Mouse (Mus musculus): ENCODE measurements around the gene Tanc1.

Gene Tanc1

DNA sequence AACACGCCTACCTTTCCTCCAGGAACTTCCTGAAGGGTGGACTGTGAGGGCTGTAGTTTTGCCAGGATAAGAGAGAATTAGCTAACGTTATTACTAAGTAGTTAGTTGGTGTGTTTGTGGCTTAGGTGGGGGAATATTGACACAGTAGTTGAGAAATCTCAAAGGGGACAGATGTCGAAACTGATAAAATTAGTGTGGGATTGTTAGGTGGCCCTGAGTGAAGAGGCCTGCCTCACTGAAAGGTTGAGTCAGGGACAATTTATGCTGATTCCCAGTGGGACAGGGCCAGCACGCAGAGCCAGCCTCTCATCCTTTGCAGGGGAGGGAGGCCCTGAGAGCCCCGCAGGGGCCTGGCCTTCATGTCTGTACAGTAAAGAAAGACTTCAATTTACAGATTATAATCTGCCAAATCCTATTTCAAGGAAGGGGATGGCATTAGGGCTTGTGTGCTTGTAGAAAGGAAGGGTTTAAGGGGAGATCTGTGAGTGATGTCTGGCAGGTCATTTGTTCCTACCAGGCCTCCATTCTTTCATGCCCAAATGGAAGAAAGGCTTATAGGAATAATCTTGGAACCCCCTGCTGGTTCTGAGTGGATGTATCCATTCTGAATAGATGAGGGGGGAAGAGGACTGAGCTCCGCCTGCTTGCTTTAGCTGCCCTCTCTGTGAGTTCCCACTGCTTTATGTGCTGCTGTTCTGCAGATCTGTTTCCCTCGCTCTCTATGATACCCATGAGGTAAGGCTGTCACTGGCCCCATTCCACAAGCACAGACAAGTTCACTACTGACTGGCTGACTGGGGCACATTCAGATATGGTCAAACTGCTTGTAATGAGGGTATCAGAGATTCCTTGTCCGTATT, 41.7 kb downstream of the Tanc1 start:
- DNase-seq (ENCODE audit: low read depth, low spot score), result no peak
- H3K36me3 ChIP-seq (ENCODE audit: control insufficient read depth, insufficient read depth, low read length, poor library complexity, severe bottlenecking), result no peaks in the 10 kb centered on the region
- no peaks in the 10 kb centered on the region for H3K27me3 ChIP-seq (ENCODE audit: control insufficient read depth, insufficient read depth, low read length, poor library complexity, severe bottlenecking)

DNA sequence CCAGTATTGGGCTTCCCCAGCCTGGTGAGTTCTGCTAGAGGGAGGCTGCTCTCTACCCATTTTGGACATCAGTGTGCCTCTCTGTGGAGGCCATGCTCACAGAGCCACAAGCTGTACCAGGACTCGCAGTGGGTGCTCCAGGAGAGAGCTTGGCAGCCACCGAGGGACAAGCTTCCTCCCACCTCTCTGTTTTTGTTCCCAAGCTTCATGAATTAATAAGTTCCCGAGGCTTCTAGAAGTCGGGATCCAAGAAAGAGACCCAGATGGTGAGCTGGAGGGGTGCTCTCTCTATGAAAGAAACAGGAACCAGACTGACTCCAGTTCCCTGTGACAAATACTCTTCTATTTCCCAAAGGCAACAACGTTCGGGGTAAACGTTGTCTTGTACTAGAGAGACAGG, 43.6 kb downstream of the Tanc1 start:
- Histone ChIP-seq H3K36me3 (ENCODE audit: control insufficient read depth, insufficient read depth, low read length, poor library complexity, severe bottlenecking) (no peaks in the 10 kb centered on the region), H3K27me3 (ENCODE audit: control insufficient read depth, insufficient read depth, low read length, poor library complexity, severe bottlenecking) (no peaks in the 10 kb centered on the region)
- no peak for DNase-seq (ENCODE audit: low read depth, low spot score)

DNA sequence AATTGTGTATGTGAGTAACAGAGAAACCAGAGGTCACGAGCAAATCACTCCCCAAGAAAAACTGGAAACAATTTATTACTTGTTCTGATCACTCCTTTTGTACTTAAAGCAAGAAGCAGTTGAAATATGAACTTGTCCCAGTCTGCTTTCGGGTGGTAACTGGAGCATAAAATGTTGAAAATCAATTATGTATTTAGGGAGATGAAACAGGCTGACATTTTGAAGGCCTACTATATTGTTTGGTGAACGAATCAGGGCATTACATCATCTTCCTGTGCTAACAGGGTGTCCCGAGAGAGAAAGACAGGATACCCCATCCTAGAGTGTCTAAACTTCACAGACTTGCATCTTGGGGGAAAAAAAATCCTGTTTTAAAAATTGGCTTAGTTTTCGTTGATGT, 44.8 kb downstream of the Tanc1 start:
- no peak for DNase-seq (ENCODE audit: low read depth, low spot score)
- Histone ChIP-seq H3K27me3 (ENCODE audit: control insufficient read depth, insufficient read depth, low read length, poor library complexity, severe bottlenecking) (no peaks in the 10 kb centered on the region), H3K36me3 (ENCODE audit: control insufficient read depth, insufficient read depth, low read length, poor library complexity, severe bottlenecking) (no peaks in the 10 kb centered on the region)

DNA sequence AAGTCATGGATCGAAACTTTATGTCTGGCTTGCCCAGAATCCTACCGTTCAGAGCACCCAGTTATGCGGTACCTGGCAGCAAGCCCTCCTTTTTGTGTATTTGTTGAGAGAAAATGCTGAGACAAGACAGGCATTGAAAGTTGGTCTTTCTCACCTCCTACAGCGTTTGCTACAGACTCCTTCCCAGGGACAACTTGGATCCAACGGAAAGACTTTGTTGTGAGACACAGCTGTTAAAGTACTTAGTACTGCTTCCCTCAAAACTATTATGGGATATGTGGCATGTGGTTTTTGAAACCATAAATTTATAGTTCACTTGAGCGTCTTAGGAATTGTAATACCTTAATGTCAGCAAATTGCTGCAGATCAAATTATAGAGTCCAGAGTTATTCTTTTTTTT, 47.8 kb downstream of the Tanc1 start:
- H3K27me3 ChIP-seq (ENCODE audit: control insufficient read depth, insufficient read depth, low read length, poor library complexity, severe bottlenecking), result no peaks in the 10 kb centered on the region
- no peak for DNase-seq (ENCODE audit: low read depth, low spot score)
- H3K36me3 ChIP-seq (ENCODE audit: control insufficient read depth, insufficient read depth, low read length, poor library complexity, severe bottlenecking), result no peaks in the 10 kb centered on the region

- no peak for DNase-seq (ENCODE audit: low read depth, low spot score)
- no peaks in the 10 kb centered on the region for H3K27me3 ChIP-seq (ENCODE audit: control insufficient read depth, insufficient read depth, low read length, poor library complexity, severe bottlenecking)
- no peaks in the 10 kb centered on the region for H3K36me3 ChIP-seq (ENCODE audit: control insufficient read depth, insufficient read depth, low read length, poor library complexity, severe bottlenecking)
These were observed 49.3 kb downstream of the Tanc1 start for GRCm38 (mm10) chr2:59660891-59661805.

DNA sequence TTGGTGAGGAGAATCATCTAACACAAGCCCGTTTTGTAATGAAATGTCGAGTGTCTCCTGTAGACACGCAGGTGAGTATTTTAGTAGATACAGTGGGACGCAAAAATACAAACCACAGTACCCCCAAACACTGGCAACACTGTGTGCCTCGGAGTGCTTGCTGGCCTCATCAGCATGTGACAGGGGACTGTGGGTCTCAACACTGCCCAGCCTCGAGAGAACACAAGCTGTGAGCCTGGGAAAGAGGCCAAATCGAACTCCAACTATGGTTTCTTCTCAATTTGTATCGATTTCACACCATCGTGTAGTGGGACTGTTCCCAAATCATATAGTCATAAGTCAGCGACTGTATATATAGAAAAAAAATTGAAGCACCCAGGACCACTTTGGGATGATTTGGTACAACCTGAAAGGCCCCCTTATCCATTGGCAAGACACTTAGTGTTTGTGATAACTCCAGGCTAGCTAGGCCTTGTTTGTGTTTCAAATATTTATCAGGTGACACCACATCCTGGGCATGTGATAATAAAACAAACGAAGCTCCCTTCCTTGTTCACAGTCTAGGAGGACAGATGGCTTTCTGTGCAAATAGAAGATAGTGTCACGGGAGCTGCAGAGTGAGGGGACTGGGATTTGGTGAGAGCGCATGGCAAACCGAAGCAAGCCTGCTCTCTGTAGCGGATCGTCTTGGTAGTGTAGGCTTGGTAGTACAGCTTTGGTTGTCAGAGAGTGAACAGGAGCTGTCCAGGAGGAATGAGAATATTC, 53.1 kb downstream of the Tanc1 start:
- no peaks in the 10 kb centered on the region for H3K36me3 ChIP-seq (ENCODE audit: control insufficient read depth, insufficient read depth, low read length, poor library complexity, severe bottlenecking)
- no peak for DNase-seq (ENCODE audit: low read depth, low spot score)
- no peaks in the 10 kb centered on the region for H3K27me3 ChIP-seq (ENCODE audit: control insufficient read depth, insufficient read depth, low read length, poor library complexity, severe bottlenecking)

- DNase-seq (ENCODE audit: low read depth, low spot score), result no peak
- Histone ChIP-seq H3K36me3 (ENCODE audit: control insufficient read depth, insufficient read depth, low read length, poor library complexity, severe bottlenecking) (no peaks in the 10 kb centered on the region), H3K27me3 (ENCODE audit: control insufficient read depth, insufficient read depth, low read length, poor library complexity, severe bottlenecking) (no peaks in the 10 kb centered on the region)
These were observed 54.7 kb downstream of the Tanc1 start for GRCm38 (mm10) chr2:59666533-59666932.

DNA sequence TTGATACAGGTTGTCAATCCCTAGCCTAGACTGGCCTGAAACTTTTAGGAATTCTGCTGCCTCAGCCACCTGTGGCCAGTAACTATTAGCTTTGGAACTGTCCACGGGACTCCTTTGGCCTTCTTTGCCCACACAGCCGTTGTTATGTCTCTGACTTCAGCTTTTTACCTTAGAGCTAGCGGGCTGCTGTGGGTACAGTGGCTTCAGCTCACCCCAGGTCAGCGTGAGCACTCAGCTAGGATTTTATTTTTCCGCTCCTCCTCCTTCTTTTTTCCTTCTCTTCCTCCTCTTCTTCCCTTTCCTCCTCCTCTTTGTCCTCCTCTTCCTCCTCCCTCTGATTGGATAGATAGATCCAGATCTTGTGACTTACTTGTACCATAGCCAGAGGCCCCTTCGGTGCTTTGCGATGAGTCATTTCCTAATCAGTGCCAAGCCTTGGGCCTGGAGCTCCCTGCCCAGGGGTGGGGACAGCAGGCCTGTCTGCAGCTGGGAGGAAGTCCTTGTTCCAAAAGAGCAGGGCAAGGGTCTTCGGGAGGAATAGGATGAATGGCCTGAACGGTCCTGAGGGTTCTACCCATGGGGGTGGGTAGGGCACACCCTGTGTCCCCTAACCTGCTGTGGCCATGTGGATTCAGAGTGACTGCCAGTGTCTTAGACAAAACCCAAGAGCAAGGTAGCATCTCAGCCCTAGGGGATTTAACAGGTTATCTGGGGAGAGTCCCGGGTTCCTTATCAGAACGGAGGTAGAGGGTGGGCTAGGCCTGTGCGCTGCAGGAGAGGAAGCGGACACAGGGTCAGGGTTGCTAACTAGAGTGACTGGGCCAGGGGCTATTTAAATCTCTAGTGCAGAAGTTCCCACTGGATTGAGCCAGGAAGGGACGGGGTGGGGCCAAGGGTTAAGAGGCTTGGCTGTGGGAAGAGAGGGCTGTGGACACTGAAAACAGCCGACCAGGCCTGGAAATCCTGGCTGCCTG, 58.5 kb downstream of the Tanc1 start:
- no peaks in the 10 kb centered on the region for H3K36me3 ChIP-seq (ENCODE audit: control insufficient read depth, insufficient read depth, low read length, poor library complexity, severe bottlenecking)
- H3K27me3 ChIP-seq (ENCODE audit: control insufficient read depth, insufficient read depth, low read length, poor library complexity, severe bottlenecking), result no peaks in the 10 kb centered on the region
- DNase-seq (ENCODE audit: low read depth, low spot score), result no peak

- no peak for DNase-seq (ENCODE audit: low read depth, low spot score)
- Histone ChIP-seq H3K36me3 (ENCODE audit: control insufficient read depth, insufficient read depth, low read length, poor library complexity, severe bottlenecking) (no peaks in the 10 kb centered on the region), H3K27me3 (ENCODE audit: control insufficient read depth, insufficient read depth, low read length, poor library complexity, severe bottlenecking) (no peaks in the 10 kb centered on the region)
These were observed 59.8 kb downstream of the Tanc1 start for GRCm38 (mm10) chr2:59671671-59672070.

- Histone ChIP-seq H3K27me3 (ENCODE audit: control insufficient read depth, insufficient read depth, low read length, poor library complexity, severe bottlenecking) (no peaks in the 10 kb centered on the region), H3K36me3 (ENCODE audit: control insufficient read depth, insufficient read depth, low read length, poor library complexity, severe bottlenecking) (no peaks in the 10 kb centered on the region)
- no peak for DNase-seq (ENCODE audit: low read depth, low spot score)
These were observed 60.2 kb downstream of the Tanc1 start for GRCm38 (mm10) chr2:59672086-59672485.

DNA sequence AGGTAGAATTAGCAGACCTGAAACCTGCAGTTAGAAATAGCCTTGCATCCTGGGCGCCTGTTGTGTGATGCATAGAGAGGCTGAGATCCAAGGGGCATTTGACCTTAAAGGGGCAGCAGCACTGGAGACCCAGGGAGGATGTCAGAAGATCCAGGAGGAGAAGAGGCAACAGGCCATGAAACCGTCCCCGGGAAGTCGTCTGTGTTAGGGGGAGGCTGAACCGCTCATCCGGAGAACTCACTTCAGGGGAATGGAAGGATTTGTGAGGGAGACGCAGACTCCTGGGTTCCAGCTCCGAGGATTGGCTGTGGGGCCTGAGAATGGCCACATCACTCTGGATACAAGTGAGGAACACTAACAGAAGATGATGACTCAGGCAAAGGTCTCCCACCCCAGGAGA, 60.8 kb downstream of the Tanc1 start:
- DNase-seq (ENCODE audit: low read depth, low spot score), result no peak
- no peaks in the 10 kb centered on the region for H3K36me3 ChIP-seq (ENCODE audit: control insufficient read depth, insufficient read depth, low read length, poor library complexity, severe bottlenecking)

GRCm38 (mm10) chr2:59673351-59673750, 61.5 kb downstream of the Tanc1 start:
- DNase-seq (ENCODE audit: low read depth, low spot score), result no peak
- no peaks in the 10 kb centered on the region for H3K36me3 ChIP-seq (ENCODE audit: control insufficient read depth, insufficient read depth, low read length, poor library complexity, severe bottlenecking)
- H3K27me3 ChIP-seq (ENCODE audit: control insufficient read depth, insufficient read depth, low read length, poor library complexity, severe bottlenecking), result no peaks in the 10 kb centered on the region

More for the DNA sequence above, 60.8 kb downstream of the Tanc1 start:
- H3K27me3 ChIP-seq (ENCODE audit: control insufficient read depth, insufficient read depth, low read length, poor library complexity, severe bottlenecking), result no peaks in the 10 kb centered on the region

DNA sequence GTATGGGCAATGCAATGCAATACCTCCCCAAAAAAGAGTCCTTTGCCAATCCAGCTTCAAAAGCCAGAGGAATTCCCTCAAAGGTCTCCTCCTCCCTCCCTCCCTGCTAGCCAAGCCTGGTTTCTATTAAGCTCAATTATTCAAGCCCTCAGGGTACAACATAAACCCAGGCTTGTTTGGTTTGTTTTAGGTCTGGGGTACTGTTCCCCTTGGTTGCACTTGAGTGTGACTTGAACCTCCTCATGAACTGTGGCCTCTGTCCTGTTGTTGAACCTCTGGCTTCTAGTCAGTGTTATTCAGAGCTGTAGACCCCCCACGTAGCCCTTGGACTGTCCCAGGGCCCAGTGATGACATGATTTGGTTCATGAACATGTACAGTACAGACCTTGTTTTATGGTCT, 62.0 kb downstream of the Tanc1 start:
- no peaks in the 10 kb centered on the region for H3K27me3 ChIP-seq (ENCODE audit: control insufficient read depth, insufficient read depth, low read length, poor library complexity, severe bottlenecking)
- H3K36me3 ChIP-seq (ENCODE audit: control insufficient read depth, insufficient read depth, low read length, poor library complexity, severe bottlenecking), result no peaks in the 10 kb centered on the region
- DNase-seq (ENCODE audit: low read depth, low spot score), result no peak
